Mouse (Mus musculus) thymus, adult 2 months (tissue): ENCODE measurements around the gene Tmtc1.

ENCODE experiments used
- CTCF ChIP-seq: fragments of 200-500 bp; IDR thresholded peaks from 2 replicates; pipeline ENCODE4 v1.5.1; 2012; ENCODE audit warnings: mild to moderate bottlenecking, control low read depth, low read length, moderate library complexity, borderline replicate concordance; ENCODE audit not compliant: control insufficient read depth, poor library complexity, insufficient read depth; ENCODE audit errors: extremely low read depth
- POLR2A ChIP-seq: fragments of 200-500 bp; IDR thresholded peaks from 2 replicates; pipeline ENCODE4 v1.6.1; 2012; ENCODE audit warnings: mild to moderate bottlenecking, low read length, control low read depth, moderate library complexity; ENCODE audit not compliant: control insufficient read depth, poor library complexity, insufficient read depth; ENCODE audit errors: extremely low read depth

- no peak for TF ChIP-seq CTCF
- no peak for TF ChIP-seq POLR2A
These were observed 53.4 kb downstream of the Tmtc1 start for GRCm38 (mm10) chr6:148390630-148391276.
